Mouse (Mus musculus) gastrocnemius, postnatal 25 days (tissue): ENCODE measurements around the gene Sarm1. TPM values are rescaled to one million over a fixed set of nuclear protein-coding genes. Genes with fewer than 3 reads are reported as not detected.
"Not testable (repeated sequence)": the region's sequence is repeated elsewhere in the genome, so short reads cannot be mapped to it uniquely, and the experiment has no call there.

Source experiments
- DNase-seq: peaks from one replicate; pipeline ENCODE4 v3.0.0; 2022
- long read RNA-seq, 2 experiments: library from polyadenylated mRNA; stranded (forward); transcript quantifications; one replicate each; pipeline ENCODE4 v2.0.0; 2021
- total RNA-seq, 2 experiments: library from RNA; stranded (reverse); gene quantifications; 1 replicate in 1 of 2; 2 replicates in 1 of 2; pipeline ENCODE4 v1.2.3; 2021

Gene Sarm1
- total RNA-seq: under 1 TPM; 0.67 to 1.00 TPM
- long read RNA-seq, experiment 1: 0 reads
- long read RNA-seq, experiment 2: 0 reads

DNA sequence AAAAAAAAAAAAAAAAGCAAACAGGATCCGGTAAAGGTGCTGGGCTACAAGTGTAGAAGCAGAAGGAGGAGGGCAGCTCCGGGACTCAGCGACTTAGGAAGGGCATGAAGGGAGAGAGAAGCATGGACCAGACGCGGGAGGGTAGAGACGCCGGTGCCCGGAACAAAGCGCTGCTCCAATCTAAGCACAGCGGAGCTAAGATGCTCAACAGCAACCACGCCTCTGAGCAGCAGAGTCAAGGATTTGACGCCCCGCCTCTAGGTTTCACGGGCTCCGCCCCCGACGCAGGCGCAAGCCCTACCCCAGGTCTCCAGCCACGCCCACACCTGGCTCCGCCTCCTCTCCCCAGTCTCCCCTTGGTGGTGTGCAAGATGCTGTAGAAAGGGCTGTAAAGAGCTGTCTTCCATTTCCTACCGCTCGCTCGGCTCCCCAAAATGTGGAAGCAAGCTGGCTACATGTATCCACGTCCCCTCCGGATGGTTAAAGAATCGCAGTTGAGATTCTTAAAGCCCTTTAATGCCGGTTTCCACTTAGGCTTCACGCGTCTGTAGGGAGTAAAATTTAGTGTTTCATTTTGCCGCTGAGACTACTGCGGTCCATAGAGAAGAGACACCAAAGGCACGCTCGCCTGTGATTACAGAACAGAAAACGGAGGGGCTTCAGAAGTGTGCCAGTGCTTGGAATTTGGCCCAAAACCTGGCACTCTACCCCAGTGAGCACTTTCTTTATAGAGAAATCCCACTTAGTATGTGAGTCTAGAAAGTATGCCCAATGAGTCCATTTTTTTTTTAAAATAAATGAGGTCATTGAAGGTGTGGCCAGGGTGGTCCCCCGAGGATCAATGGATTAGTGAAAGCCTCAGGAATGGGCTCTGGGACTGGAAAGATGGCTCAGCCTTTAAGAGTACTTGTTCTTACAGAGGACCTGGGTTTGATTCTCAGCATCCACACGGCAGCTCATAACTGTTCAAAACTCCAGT is at the start of gene Sarm1:
Sarm1 (minus strand) TSS at position 211 of the 979 bp plus-strand sequence.
- DNase-seq: peak; percentile 91

DNA sequence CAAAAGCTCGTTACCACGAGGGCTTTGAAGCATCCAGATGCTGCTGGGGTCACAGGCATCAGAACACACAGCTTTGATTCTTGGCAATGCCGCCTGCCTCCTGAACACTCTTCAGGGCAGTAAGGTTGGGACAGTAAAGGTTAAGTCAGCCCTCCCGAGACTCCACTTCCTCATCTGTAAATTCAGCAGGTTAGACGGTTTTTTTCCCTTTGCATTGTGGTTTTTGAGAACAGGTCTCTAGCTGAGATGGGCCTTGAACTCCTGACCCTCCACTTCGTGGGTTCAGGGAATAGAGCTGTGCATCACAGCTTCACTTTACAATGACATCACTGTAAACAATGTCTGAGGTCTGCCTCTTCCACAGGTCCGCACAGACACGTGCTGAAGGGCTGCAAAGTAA is 47.6 kb upstream of the Sarm1 start:
- no peak for DNase-seq

DNA sequence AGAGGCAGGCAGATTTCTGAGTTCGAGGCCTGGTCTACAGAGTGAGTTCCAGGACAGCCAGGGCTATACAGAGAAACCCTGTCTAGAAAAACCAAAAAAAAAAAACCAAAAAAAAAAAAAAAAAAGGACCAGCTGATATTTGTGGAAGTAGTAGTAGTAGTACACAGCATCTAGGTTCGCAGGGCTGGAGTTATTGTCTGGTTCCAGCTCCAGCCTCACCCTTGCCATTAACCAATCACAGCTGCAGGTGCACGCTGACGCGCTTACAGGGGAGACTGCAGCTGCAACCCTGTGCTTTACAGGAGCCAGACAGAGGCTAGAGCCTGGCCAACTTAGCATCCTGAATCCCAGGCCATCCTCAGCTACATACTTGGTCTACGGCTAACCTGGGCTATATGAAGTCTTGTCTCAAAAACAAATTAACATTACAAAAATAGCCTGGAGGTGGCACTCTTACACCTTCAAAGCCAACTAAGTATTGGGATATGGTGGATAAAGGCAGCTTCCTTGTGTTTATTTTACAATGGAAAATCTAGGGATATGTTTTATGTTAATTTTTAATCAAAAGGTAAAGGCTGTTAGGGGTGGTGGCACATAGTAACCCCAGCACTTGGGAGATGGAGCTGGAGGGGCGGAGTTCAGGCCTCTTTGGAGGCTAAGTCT is 47.0 kb upstream of the Sarm1 start:
- no peak for DNase-seq

DNA sequence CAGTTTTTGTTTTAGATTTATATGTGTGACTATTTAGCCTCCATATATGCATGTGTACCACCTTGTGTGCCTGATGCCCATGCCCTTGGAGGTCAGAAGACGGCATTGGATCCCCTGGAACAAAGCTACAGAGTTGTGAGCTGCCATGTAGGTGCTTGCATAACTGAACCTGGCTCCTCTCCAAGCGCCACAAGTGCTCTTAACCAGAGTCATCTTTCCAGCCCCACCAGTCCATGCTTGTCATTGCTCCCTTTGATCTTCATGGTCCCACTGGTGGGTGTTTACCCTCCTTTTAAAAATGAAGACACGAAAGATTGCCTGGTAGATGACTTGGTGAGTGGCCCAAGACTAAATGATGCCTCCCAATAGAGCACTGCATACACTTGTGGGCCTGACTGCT is 42.8 kb upstream of the Sarm1 start:
- DNase-seq: no peak

DNA sequence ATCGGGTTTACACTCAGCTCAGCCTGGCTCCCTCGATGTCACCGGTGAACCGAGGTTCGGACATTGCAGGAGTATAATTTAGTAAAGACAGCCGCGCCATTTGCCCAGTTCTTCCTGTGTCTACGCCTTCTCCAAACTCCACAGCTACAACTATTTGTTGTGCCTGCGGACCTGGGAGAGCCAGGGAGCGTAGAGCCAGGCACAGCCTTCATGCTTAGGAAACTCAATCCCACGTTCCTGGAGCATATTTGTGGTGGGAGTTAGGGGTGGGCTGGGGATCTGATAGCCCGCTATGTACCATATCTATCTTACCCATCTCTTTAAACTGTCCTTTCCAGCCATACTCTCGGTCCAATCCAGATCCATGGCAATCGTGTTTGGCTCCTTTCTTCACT is 39.1 kb upstream of the Sarm1 start:
- no peak for DNase-seq

DNA sequence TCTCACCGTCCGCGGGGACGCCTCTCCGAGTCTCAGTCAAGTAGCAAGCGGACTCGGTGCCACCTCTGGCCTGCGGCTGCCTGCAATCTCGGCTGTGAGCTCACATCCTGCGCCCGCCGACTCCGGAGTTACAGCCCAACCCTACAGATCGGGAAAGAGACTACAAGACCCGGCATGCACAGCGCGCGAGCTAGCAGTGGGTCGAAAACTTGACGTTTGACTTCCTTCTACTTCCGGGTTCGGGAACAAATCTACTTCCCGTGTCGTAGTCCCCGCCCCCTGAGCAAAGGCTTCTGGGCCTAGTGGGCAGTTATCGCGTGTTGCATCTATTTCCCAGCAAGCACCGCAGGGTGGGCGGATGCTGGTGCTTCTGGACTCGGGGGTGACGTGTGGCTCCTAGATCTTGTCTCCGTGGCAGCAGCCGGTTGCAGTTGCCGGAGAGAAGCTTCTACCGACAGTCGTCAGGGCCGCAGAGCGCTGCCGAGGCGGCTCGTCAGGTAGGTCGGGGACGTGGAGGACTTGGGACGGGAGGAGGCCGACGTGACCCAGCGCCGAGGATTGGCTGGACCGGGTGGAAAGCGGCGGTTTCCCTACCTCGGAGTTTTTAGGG is 38.6 kb upstream of the Sarm1 start, which contains the start of the genes Tnfaip1 and Ift20:
Tnfaip1 (minus strand) TSS at position 253 of the 610 bp plus-strand sequence.
Ift20 (plus strand) TSS at position 282 of the 610 bp plus-strand sequence.
- DNase-seq: peak; percentile 98

DNA sequence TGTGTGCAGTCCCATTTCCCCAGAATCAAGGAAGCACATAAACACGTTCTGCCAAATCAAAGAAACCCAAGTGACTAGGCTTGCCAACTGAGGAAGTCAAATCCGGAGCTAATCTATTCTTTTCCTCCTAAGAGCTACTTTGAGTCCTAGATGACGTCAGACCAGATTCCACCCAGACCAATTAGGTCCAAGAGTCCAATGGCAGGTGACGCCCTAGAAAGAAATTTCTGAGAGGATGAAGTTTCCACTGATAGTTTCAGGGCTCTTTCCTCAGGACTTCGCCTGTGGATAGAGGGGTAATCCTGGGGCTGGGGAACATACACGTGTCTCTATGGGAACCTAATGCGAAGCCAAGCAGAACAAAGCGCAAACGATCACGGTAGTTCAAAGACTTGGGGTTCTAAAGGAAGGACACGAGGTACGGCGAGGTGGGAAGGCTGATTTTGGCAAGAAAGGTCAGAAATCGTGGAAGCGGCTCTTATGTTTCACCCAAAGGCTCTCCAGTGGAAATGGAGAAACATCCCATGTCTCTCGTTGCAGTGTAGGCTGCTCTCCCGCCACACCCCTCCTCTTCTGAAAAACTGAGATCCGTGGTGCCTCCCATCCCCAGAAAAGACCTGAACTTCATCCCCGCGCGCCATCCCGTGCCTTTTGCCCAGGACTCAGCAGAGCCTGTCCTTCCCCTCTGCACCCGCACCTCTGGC is 38.0 kb upstream of the Sarm1 start:
- peak; percentile 35 for DNase-seq

DNA sequence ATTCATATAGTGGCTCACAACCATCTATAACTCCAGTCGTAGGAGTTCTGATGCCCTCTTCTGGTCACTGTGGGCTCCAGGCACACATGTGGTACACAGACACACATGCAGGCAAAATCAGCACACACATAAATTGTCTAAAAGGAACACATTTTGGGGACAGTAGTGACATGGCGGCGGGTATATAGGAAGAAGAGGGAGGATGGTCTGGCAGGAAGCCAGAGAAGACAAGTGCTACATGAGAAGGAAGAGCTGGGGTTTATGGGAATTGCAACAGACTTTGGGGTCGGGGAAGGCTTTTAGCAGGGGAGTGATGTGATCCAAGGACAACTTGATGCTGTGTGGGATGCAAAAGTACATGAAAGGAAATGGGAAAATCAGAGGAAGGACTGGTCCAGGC is 37.0 kb upstream of the Sarm1 start:
- DNase-seq: no peak

DNA sequence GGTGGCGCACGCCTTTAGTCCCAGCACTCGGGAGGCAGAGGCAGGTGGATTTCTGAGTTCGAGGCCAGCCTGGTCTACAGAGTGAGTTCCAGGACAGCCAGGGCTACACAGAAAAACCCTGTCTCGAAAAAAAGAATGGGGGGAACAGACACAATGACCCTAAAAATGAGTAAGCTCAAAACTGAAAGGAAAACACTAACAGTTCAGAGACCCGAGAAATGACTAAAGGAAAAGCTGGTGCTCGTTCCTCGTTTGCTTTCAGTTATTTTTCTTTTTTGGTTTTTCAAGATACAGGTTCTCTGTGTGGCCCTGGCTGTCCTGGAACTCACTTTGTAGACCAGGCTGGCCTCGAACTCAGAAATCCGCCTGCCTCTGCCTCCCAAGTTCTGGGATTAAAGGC is 34.0 kb upstream of the Sarm1 start:
- DNase-seq: not testable (repeated sequence)

DNA sequence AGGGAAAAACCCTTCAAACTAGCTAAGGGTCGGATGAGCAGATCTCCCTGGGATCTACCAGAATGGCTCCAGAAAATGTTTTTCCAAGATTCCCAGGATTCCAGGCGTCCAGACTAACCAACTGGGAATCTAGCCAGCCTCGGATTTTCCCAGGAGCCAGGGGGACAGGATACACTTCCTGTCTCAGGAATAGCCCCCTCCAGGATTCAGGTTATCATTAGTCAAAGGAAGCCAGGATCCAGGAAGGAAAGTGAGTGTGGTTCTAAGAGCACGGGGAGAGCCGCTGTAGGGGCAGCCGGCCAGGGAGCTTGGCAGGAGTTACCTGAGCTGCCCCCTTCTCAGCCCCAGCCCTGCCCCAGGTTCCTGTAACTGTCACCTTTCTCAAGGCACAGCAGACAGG is 33.5 kb upstream of the Sarm1 start:
- peak; percentile 35 for DNase-seq

DNA sequence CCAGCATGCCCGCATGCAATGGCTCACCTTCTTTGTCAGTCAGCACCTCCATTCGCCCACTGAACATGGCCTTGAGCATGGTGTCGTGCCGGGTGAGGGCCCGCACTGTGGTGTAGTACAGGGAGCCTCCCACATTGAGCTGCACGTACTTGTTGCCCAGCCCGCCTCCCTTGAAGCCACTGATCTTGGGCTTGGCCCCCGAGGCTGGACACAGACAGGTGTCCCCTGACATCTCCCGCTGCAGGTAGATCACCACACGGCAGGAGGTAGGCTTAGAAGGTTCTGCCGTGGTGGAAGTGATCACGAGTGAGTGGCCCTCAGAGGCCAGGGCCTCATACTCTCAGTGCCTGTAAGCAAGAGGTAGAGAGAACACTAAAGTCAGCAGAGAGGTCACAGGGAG is 32.4 kb upstream of the Sarm1 start:
- DNase-seq: no peak

DNA sequence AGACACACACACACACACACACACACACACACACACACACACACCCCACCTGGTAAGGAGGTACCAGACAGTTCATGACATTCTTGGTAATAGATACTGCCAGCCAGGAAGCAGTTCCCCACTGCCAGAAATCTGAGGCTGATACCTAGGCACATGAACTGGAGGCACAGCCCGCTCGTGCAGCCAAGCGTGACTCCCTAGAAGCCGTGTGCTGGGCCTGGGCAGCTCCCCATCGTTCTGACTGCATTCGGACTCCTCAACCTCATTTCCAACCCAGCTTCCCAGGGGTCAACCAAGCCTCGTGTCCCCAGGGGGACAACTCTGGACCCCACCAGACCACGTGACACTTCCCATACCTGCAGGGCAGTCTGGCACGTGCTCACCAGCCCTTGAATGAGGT is 31.2 kb upstream of the Sarm1 start:
- no peak for DNase-seq

DNA sequence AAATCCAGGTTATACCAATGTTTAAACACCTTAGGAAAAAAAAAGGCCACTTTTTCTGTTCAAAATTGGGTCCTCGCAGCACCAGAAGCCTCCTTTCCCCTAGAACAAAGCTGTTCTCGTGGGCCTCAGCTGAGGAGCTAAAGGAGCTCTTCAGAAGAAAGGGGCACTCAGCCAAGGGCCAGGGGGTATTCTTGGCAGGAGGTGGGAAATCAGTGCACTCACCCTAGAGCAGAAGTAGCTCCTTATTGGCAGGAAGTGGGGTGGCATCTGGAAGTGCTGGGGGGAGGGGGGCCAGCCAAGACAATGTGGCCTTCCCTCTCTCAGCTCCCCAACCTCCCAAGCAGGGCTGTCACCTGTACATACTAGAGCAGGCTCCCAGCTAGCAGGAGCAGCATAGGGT is 27.3 kb upstream of the Sarm1 start:
- no peak for DNase-seq

DNA sequence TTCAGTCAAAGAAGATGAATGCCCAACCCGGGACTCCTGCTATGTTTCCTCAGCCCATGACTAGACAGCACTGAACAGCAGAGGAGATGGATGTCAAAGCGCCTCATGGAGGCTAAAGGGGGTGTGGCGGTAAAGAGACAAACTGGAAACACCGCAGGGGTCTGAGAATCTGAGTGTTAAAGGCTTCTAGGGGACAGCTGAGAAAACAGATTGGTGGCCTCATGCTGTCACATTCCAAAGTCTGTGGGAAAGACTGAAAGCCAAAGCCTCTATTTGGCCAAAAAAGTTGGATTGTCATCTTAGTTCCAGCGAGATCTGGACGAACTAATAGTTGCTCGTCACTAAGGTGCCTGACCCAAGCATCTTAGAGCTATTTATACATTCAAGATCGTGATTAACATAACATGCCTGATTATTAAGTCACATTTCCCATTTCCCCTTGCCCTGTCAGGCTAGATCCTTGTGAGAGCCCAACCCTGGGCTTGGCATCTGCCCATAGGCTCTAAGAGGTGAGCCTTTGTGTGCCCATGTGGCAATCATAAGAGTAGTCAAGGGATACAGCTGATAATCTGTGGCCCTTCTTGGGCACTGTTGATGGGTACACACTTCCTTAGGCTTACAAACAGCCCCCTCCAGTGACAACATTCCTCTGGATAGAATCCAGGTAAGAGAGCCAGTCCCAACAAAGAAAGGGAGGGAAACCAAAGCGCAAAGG is 25.8 kb upstream of the Sarm1 start:
- no peak for DNase-seq

DNA sequence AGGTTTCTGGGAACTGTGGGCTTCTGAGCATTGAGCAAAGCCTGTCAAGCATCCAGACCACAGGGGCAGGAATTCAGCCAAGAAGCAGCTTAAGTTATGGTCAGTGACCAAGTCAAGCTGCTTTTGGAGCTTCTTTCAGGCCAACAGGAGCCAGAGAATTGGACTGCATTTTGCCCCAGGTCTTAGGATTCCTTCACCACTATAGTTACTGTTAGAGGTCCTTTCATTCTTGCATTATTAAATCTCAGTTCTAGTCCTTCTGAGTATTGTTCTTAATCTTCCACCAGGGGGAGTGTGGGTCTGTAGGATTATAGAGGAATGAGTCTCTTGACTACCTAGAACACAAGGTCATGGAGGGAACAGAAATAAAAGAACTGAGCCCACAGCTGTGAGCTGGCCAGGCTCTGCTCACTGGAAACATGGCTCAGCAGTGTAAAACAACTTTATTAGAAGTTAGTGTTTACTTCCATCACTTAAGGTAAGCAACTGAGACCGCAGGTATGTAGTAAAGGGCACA is 25.0 kb upstream of the Sarm1 start:
- DNase-seq: no peak

DNA sequence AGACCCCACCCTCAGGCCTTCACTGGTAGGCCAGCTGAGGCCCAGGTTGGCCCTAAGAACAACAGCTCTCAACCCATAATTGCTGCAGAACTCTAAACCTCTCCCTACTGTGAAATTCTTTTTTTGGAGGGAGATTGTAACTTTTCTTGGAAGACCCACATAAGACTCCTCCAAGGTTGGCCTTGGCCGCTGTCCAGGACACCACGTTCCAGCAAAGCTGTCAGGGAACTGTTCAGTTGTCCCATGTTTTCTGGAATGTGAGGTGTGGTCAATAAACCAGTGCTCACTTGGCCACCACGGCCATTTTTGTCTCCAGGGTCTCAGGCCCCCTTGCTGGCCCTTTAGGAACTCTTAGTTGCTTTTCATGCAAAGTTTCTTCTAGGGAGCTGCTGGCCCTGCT is 24.3 kb upstream of the Sarm1 start:
- DNase-seq: peak; percentile 18

DNA sequence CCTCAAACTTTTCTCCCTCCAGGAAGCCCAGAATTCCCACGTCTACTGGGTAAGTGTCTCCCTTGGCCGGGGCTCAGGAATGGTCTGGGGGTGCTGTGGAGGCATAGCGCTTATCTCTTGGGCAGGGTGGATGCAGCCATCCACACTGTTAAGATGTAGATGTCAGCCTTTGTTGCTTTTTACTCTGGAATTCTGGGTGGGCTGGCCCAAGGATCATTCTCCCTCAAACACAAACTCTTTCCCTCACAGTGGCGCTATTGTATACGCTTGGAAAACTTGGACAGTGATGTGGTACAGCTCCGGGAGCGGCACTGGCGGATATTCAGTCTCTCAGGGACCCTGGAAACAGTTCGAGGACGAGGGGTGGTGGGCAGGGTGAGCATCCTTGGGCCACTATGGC is 21.4 kb upstream of the Sarm1 start:
- no peak for DNase-seq

DNA sequence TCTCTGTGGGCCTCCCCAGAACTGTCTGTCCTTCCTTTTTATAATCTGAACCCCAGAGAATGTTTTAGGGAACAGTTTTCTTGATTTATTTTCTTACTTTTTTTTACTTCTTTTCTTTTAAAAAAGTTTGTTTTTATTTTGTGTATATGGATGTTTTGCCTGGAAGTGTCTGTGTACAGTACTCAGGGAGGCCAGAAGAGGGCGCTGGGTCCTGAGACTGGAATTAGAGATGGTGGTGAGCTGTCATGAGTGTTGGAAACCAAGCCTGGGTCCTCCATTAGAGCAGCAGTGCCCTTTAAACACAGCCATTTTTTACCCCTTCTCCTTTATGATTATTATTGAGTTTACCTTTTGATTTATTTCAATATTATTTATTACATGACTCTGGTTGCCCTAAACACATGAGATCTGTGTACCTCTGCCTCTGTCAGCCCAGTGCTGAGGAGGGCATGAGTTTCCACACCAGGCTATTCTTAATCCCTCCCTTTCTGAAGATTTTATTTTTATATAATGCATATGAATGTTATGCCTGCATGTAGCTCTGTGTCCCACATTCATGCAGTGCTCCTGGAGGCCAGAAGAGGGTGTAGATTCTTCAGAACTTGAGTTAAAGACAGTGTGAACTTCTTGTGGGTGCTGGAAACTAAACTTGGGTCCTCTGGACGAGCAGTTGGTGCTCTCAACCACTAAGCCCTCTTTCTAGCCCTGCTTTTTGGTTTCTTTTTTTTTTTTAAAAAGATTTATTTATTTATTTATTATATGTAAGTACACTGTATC is 18.2 kb upstream of the Sarm1 start:
- no peak for DNase-seq

DNA sequence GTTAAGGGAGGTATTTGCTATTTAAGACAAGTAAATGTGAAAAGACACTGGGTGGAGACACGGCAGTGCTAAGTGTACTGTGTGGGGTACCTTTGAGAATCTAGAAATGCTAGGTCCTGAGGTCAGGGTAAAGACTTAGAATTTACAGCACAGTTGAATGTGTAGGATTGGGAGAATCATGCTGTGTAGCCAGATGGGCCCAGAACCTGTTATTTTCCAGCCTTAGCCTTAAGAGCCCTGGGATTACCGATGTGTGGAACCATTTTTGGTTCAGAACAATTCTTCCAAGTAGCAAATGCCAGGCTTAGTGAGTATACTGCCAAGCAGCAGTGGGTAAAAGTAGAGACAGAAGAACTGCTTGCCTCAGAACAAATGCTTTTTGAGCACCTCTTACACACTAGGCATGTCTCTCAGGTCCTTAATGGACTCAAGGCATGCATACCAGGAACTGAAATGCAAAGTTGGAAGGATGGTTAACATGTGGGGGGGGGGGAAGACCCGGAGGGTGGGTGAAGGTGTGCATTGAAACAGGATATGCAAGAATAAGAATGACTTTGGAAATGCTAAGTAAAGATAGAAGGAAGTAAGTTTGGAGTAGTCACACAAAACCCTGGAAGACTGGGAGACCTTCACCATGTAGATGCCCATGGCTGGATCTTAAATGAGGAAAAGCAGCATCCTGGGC is 15.7 kb upstream of the Sarm1 start:
- no peak for DNase-seq
